Mouse (Mus musculus) layer of hippocampus, postnatal 10 days (tissue): Measurements from ENCODE around the gene Tbc1d30. TPM values are rescaled to one million over a fixed set of nuclear protein-coding genes. Genes with fewer than 3 reads are reported as not detected.
A peak's percentile ranks its signal among the peaks of the same experiment; 100 is the strongest.

Source experiments
- DNase-seq, 2 experiments: peaks; one replicate each; pipeline ENCODE4 v3.0.0; 2021; ENCODE audit warnings: low spot score in 2 of 2
- total RNA-seq, 2 experiments: library from RNA; stranded (reverse); gene quantifications; 2 replicates each; pipeline ENCODE4 v1.2.3; 2021

Tbc1d30 gene
- total RNA-seq, 2 experiments from 2014 or later: 42.0 to 44.1 TPM

- no peak for DNase-seq
Measured at GRCm38 (mm10) chr10:121277022-121277471, 74.0 kb downstream of the Tbc1d30 start.

- no peak for DNase-seq
Measured at GRCm38 (mm10) chr10:121274964-121275363, 76.1 kb downstream of the Tbc1d30 start.

- no peak for DNase-seq
Measured at GRCm38 (mm10) chr10:121271002-121271401, 80.1 kb downstream of the Tbc1d30 start.

- DNase-seq: no peak
Measured at GRCm38 (mm10) chr10:121268771-121269170, 82.3 kb downstream of the Tbc1d30 start.

GRCm38 (mm10) chr10:121264204-121264575 is 86.9 kb downstream of the Tbc1d30 start:
- no peak for DNase-seq

GRCm38 (mm10) chr10:121263520-121264203 is 87.4 kb downstream of the Tbc1d30 start:
- no peak for DNase-seq

GRCm38 (mm10) chr10:121262206-121262605 is 88.9 kb downstream of the Tbc1d30 start:
- DNase-seq: no peak

GRCm38 (mm10) chr10:121261036-121261592 is 90.0 kb downstream of the Tbc1d30 start:
- DNase-seq: no peak

- peak; percentile 76 to 78 for DNase-seq
Measured at GRCm38 (mm10) chr10:121256115-121256825, 94.8 kb downstream of the Tbc1d30 start.

- no peak for DNase-seq
Measured at GRCm38 (mm10) chr10:121255465-121255864, 95.6 kb downstream of the Tbc1d30 start.

- no peak for DNase-seq
Measured at GRCm38 (mm10) chr10:121254343-121254742, 96.7 kb downstream of the Tbc1d30 start.

- DNase-seq: no peak
Measured at GRCm38 (mm10) chr10:121252781-121253180, 98.3 kb downstream of the Tbc1d30 start.

- no peak for DNase-seq
Measured at GRCm38 (mm10) chr10:121251191-121251590, 99.9 kb downstream of the Tbc1d30 start.

GRCm38 (mm10) chr10:121249820-121250219 is 101.3 kb downstream of the Tbc1d30 start:
- DNase-seq: no peak

GRCm38 (mm10) chr10:121247545-121247944 is 103.5 kb downstream of the Tbc1d30 start:
- no peak for DNase-seq

- no peak for DNase-seq
Measured at GRCm38 (mm10) chr10:121246971-121247370, 104.1 kb downstream of the Tbc1d30 start.

- no peak for DNase-seq
Measured at GRCm38 (mm10) chr10:121243373-121244207, 107.5 kb downstream of the Tbc1d30 start.

GRCm38 (mm10) chr10:121242596-121242995 is 108.5 kb downstream of the Tbc1d30 start:
- DNase-seq: no peak

- no peak for DNase-seq
Measured at GRCm38 (mm10) chr10:121239065-121239464, 112.0 kb downstream of the Tbc1d30 start.

- no peak for DNase-seq
Measured at GRCm38 (mm10) chr10:121238551-121238950, 112.5 kb downstream of the Tbc1d30 start.

GRCm38 (mm10) chr10:121237377-121237776 is 113.7 kb downstream of the Tbc1d30 start:
- no peak for DNase-seq
